Mouse (Mus musculus): ENCODE measurements around the gene Myo1h.

Myo1h gene

DNA sequence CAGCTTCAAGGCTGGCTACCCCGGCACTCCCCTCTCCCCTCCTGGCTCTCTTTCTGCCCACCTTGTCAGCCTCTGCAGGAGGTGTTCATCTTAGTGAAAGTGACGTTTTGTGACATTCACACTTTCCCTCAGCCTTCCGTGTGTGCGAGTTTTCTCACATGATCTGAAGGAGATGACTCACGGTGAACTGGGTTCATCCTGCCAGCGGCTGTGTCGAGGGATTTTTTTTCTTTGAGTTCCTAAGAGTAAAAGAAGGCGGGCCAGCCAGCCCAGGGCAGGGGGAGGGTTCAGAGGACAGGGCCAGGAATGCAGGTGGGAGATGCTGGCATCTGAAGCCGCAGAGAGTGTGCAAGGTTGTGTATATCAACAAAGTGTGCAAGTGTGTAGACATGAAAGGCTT is 104.2 kb downstream of the Myo1h start:
- DNase-seq (ENCODE audit: low read depth, low spot score), result no peak

DNA sequence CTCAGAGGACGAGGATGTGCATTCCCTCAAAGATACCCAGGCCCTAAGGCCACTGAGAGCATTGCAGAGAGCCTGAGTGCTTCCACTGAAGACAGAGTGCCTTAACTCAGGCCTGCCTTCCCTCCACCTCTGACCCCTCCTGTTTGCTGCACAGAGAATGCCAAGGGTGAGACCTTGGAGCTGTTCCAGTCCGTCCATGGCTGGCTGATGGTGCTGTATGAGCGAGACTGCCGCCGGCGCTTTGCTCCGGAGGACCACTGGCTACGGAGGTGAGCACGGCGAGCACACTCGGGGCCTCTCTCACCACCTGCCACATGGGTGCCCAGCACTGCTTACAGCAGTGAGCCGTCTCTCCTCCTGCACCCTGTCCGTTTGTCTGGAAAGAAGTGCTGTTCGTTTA is 117.6 kb downstream of the Myo1h start:
- DNase-seq (ENCODE audit: low read depth, low spot score), result no peak

DNA sequence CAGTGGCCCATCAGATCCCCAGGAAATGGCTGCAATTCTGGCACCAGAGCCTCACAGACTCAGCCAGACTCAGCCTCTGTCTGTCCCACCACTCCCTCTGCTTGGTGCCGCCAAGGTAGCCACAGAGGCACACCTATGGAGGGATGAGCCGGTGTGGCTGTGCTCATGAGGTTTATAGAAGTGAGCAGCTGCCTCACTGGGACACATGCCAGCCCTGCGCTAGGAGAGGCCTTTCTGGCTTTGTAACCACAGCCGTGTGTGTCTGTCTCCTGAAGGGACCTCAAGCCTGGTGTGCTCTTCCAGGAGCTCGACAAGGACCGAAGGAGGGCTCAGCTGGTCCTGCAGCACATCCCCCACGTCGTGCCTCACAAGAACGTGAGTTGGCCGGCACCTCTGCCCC is 118.3 kb downstream of the Myo1h start:
- DNase-seq (ENCODE audit: low read depth, low spot score), result no peak

DNA sequence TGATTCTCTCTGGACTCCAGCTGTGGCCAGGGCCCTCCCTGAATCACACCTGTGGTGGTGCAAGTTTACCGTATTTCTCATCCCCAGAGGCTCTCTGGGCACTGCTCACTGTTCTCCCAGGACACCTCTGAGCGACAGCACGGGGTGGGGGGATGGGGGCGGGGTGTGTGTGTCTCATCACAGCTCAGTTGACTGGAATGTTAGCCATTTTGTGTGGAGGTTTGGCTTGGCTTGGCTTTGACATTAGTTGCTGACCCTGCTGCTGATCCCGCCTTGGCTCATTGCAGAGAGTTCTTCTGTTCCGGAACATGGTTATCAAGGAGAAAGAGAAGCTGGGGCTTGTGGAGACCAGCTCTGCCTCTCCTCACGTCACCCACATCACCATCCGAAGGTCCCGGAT is 118.8 kb downstream of the Myo1h start:
- no peak for DNase-seq (ENCODE audit: low read depth, low spot score)

DNA sequence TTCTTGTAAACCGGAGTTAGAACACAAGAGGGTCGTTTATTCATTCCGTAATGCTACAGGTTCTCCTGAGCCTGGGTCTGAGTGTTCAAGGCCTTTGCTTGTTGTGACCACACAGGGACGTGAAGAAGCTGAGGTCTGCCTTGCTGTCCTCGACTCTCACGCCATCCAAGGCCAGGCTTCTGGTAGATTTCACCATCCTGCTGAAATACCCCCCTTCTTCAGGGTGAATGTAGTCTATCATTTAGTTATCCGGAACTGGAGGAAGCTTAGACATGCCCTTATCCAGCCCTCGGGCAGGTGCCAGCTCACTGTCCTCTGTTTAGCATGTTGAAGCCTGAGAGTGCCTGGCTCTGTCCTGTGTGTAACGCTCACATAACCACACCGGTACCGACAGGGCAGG is 119.9 kb downstream of the Myo1h start:
- no peak for DNase-seq (ENCODE audit: low read depth, low spot score)

DNA sequence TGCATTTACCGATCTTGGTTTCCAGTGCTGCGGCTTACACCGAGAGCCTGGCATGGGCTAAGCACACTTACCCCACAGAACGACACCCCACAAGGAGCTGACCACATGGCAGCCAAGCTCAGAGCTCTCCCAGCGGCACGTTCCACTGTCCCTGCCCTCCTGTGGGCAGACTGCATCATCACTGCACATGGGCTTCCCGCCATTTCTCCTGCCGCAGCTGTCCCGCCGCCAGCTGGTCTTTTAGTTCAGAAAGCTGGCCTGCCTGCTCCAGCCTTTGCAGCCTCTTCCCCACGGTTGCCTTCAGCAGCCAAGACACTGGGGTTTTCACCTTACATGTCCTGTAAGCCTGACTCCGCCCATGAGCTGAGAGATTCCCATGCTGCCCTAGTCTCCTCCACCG is 121.5 kb downstream of the Myo1h start:
- no peak for DNase-seq (ENCODE audit: low read depth, low spot score)

DNA sequence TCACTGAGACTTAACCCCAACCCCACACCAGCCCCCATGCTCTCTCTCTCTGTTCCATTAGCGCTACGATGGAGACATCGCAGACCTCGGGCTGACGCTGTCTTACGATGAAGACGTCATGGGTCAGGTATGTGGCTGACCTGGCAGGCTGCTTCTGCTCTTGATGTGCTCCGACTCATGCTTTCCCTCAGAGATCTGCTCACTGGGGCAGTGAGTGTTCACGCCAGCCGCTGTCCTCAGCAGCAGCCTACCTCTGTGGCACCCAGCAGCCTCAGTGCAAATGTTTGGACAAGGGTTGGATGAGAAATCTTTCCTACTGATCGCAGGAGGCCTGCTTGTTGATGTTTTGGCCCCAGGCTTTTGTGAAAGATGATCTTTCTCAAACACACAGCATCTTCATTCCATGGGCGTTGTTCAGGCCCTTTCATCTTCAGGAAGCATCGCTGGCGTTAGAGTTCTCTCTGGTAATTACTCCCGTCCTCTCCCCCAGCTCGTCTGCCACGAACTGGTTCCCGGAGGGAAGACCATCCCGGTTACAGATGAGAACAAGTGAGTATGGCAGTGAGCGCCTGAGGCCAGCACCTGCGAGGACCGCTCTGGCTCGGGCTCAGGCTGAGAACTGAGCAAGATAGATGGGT is 123.5 kb downstream of the Myo1h start:
- no peak for DNase-seq (ENCODE audit: low read depth, low spot score)

DNA sequence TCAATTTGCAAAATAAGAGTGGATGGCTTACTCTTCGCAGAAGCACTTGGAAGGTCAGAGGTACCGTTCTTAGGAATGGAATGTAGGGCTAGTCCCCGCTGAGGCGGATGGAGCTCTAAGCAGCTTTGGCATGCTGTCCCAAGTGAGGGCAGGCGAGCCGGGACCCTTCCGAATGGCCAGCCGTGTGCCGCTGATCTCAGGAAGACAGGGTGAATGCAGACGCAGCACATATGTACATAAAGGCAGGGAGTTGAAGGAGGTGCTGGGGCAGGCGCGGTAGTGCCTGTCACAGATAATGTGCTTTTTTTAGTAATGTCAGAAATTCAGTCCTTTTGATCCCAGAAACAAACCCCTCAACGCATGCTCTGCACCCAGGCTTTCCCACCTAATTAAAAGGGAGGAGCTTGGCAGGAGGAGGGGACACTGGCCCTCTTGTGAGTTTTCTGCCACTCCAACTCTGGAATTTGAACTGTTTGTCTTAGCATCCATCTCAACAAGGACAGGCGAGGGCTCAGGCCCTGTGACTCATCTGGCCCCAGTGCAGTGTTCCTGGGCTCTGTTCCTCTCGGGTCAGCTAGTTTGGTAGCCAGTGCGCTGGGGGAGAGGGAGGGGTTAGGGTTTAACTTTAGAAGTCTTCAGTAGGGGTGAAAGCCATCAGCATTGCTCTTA is 124.2 kb downstream of the Myo1h start:
- no peak for DNase-seq (ENCODE audit: low read depth, low spot score)
